Mouse (Mus musculus) thymus, adult 2 months (tissue): Measurements from ENCODE around the gene Ranbp6. TPM values are rescaled to one million over a fixed set of nuclear protein-coding genes. Genes with fewer than 3 reads are reported as not detected.

ENCODE experiments used
- DNase-seq: peaks from one replicate; pipeline ENCODE4 v3.0.0; 2021
- H3K27ac ChIP-seq: fragments of 200-500 bp; 2 replicates; pipeline ENCODE4 v1.5.1; 2012; ENCODE audit warnings: low read length, control low read depth; ENCODE audit not compliant: control insufficient read depth, insufficient read depth
- H3K27me3 ChIP-seq: fragments of 200-500 bp; 2 replicates; pipeline ENCODE4 v1.6.1; 2012; ENCODE audit warnings: mild to moderate bottlenecking, low read length, moderate library complexity, mixed read lengths; ENCODE audit not compliant: control insufficient read depth, insufficient read depth
- H3K36me3 ChIP-seq: fragments of 200-500 bp; 2 replicates; pipeline ENCODE4 v1.6.1; 2012; ENCODE audit warnings: mild to moderate bottlenecking, low read length, moderate library complexity; ENCODE audit not compliant: control insufficient read depth, insufficient read depth
- H3K4me1 ChIP-seq: fragments of 200-500 bp; replicated peaks from 2 replicates; pipeline ENCODE4 v1.6.1; 2012; ENCODE audit warnings: low read length; ENCODE audit not compliant: control insufficient read depth, insufficient read depth
- H3K4me3 ChIP-seq: fragments of 200-500 bp; 2 replicates; pipeline ENCODE4 v1.5.1; 2012; ENCODE audit warnings: mild to moderate bottlenecking, low read length, control low read depth, moderate library complexity; ENCODE audit not compliant: control insufficient read depth, insufficient read depth
- CTCF ChIP-seq: fragments of 200-500 bp; IDR thresholded peaks from 2 replicates; pipeline ENCODE4 v1.5.1; 2012; ENCODE audit warnings: mild to moderate bottlenecking, control low read depth, low read length, moderate library complexity, borderline replicate concordance; ENCODE audit not compliant: control insufficient read depth, poor library complexity, insufficient read depth; ENCODE audit errors: extremely low read depth
- POLR2A ChIP-seq: fragments of 200-500 bp; IDR thresholded peaks from 2 replicates; pipeline ENCODE4 v1.6.1; 2012; ENCODE audit warnings: mild to moderate bottlenecking, low read length, control low read depth, moderate library complexity; ENCODE audit not compliant: control insufficient read depth, poor library complexity, insufficient read depth; ENCODE audit errors: extremely low read depth
- WGBS: fragments of 180-500 bp; shearing (Covaris S2); methylation state at CpG from one replicate; pipeline ENCODE4 v1.1.7; 2018; 5-methylcytosine and 5-hydroxymethylcytosine counted together
- polyA plus RNA-seq: library from polyadenylated mRNA; depleted of rRNA; stranded (reverse); fragments of >200 nt; gene quantifications from 2 replicates; pipeline ENCODE4 v1.2.3, GENCODE M21; 2012; rRNA removed

The Ranbp6 gene
- 4.6 and 6.1 TPM in 2 replicates for polyA plus RNA-seq

DNA sequence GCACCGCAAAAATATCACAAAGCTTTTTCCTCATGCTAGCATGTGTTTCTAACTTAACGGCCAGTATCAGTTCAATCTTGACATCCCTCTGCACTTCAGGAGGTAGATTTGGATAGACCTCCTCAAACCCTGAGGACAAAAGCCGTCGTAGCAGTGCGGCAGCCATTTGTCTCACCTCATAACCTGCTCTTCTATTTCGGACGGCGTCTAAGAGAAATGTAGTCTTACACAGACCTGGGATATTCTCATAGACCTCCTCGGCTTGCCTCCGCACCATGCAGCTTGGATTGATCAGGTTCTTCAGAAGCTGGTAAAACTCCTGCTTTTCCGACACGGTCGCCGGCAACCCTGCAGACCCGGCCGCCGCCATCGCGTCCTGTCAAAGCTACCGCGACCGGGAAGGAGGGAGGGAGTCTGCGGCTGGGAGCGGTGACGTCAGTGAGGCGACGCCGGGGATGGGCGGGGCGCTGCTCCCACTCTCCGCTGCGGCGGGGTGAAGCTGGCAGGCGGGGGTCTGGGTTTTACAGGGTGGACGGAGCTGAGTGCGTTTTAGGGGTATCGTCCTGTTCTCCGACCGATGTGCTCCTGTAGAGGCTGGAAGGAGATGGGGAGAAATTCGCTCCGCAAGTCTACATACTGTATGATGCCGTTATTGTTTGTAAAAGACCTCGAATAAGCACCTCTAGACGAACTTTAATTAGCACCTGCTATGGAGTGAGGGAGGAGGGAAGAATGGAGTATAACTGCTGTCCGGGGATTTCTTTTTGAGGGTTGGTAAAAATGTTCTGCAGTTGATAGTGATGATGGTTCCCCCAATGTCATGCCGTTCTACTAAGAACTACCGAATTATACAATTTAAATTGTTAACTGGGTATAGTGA is at the start of gene Ranbp6:
TSS of gene Ranbp6 (minus strand) at position 394 of the 880 bp plus-strand sequence.
- no peak within 1 kb of the TSS for H3K27ac ChIP-seq
- 1% methylated on average over 47 of the region's 47 CpGs for WGBS
- H3K4me3 ChIP-seq, result peak within 1 kb of the TSS; percentile 83
- H3K36me3 ChIP-seq, result peaks cover 7% of the 10 kb centered on the region
- peak; percentile 95 for DNase-seq
- peaks cover 3% of the 10 kb centered on the region for H3K4me1 ChIP-seq
- no peaks in the 10 kb centered on the region for H3K27me3 ChIP-seq
- TF ChIP-seq POLR2A, result peak; percentile 73
- 0 out of 2 replicates have a peak, but pooled peaks have one; percentile 32 for TF ChIP-seq CTCF

DNA sequence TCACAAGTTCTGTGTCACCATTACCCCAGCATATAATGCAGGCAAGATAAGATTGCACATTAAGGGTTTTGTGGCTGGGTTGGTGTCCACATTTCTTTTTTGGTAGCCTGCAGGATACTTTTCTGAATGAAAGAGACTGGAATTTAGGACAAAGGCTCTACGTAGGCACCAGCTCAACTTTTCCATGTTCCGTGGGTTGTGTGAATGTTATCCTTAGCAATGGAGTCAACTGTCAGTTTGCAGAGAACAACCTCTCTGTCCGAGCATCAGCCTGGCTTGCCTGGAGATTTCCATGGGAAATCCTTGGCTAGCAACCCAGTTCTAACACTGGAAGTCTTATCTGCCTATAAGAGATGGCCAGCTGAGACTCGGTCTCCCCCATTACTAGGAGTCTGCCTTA is 48.0 kb upstream of the Ranbp6 start:
- no peak for DNase-seq

GRCm38 (mm10) chr19:29857267-29857666 is 44.5 kb upstream of the Ranbp6 start:
- no peaks in the 10 kb centered on the region for H3K36me3 ChIP-seq
- WGBS, result 97% methylated on average over 5 of the region's 5 CpGs
- no peak overlapping the region for H3K27ac ChIP-seq
- no peak overlapping the region for H3K4me3 ChIP-seq
- H3K27me3 ChIP-seq, result no peaks in the 10 kb centered on the region
- H3K4me1 ChIP-seq, result no peaks in the 10 kb centered on the region
- TF ChIP-seq POLR2A, result no peak
- TF ChIP-seq CTCF, result no peak
- DNase-seq, result no peak

More for the DNA sequence above, 48.0 kb upstream of the Ranbp6 start:
- Histone ChIP-seq H3K4me1 (no peaks in the 10 kb centered on the region), H3K36me3 (no peaks in the 10 kb centered on the region), H3K27ac (no peak overlapping the region), H3K27me3 (no peaks in the 10 kb centered on the region), H3K4me3 (no peak overlapping the region)
- no peak for TF ChIP-seq POLR2A
- TF ChIP-seq CTCF, result no peak
- WGBS, result 92% methylated on average over 4 of the region's 4 CpGs

- no peak overlapping the region for H3K4me3 ChIP-seq
- DNase-seq, result no peak
- H3K36me3 ChIP-seq, result no peaks in the 10 kb centered on the region
- WGBS, result 93% methylated on average over 5 of the region's 5 CpGs
- no peak for TF ChIP-seq CTCF
- no peak for TF ChIP-seq POLR2A
- no peaks in the 10 kb centered on the region for H3K4me1 ChIP-seq
- no peak overlapping the region for H3K27ac ChIP-seq
- H3K27me3 ChIP-seq, result no peaks in the 10 kb centered on the region
Measured at GRCm38 (mm10) chr19:29853711-29854110, 40.9 kb upstream of the Ranbp6 start.

DNA sequence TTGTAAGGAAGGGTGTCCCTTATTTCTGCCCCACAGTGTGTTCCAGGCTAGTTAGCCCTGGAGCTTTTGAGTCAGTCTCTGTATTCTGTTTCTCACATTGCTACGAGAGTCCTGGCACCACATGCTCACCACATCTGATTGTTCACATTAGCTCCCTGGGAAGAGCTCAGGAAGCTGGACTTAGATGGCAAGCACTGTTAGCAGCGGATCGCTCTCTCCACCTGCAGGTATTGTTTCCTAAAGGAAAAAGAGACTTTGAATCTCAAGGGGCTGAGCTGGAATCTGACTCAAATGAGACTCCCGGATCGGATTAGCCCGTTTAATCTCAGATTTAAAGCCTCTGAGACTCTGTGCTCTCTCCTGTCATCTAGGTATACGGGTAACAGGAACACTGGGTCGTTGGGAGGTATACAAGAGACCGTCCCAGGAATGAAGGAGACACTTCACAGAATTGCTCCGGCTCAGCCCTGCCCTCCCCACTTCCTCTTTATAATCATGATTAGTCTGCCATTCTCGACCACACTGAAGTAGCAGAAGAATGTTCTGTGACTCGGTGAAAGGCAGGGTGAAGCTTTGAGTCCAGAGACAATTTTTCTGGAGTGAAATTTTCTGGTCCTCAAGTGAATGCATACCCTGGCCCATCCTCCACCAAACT is 38.4 kb upstream of the Ranbp6 start:
- Histone ChIP-seq H3K36me3 (no peaks in the 10 kb centered on the region), H3K4me1 (no peaks in the 10 kb centered on the region), H3K27ac (no peak overlapping the region), H3K27me3 (no peaks in the 10 kb centered on the region), H3K4me3 (no peak overlapping the region)
- DNase-seq, result no peak
- WGBS, result 17% methylated on average over 12 of the region's 12 CpGs
- TF ChIP-seq POLR2A (no peak), CTCF (no peak)

- no peaks in the 10 kb centered on the region for H3K27me3 ChIP-seq
Measured at GRCm38 (mm10) chr19:29849924-29850551, 37.3 kb upstream of the Ranbp6 start.

More at GRCm38 (mm10) chr19:29849924-29850551, 37.3 kb upstream of the Ranbp6 start:
- Histone ChIP-seq H3K4me1 (no peaks in the 10 kb centered on the region), H3K4me3 (no peak overlapping the region), H3K27ac (no peak overlapping the region), H3K36me3 (no peaks in the 10 kb centered on the region)
- TF ChIP-seq POLR2A, result no peak
- no peak for TF ChIP-seq CTCF
- DNase-seq, result no peak
- WGBS, result 21% methylated on average over 11 of the region's 11 CpGs
